Mouse (Mus musculus): ENCODE results near the gene Mpp4. TPM values are rescaled to one million over a fixed set of nuclear protein-coding genes. Genes with fewer than 3 reads are reported as not detected.
A peak's percentile ranks its signal among the peaks of the same experiment; 100 is the strongest.

Gene Mpp4
- polyA plus RNA-seq, 1 experiment from 2014 or later = 0.59 TPM

DNA sequence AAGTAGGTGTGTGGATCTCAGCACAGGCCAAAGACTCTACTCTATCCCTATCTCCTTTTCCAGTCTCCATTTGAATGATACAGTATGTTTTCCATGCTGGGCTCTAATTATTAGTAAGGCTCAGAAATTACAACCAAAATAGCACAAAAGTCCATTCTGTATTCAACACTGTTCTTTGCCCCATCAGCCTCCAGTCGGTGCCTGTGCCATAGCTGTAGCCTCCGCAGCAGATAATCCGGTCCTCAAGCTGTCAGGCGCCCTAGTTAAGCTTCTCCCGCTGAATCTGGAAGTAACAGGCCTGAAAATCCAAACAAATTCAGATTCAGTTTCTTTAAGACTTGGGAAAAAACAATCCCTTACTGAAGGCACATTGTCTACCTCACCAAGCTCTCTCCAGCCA is 729 bp upstream of the Mpp4 start:
- no peaks in the 10 kb centered on the region for H3K27me3 ChIP-seq
- peaks cover 42% of the 10 kb centered on the region for H3K36me3 ChIP-seq
- peak overlapping the region; percentile 17; the same call in 1 of the 2 replicates for H3K27ac ChIP-seq
- H3K4me1 ChIP-seq (replicated peaks) = peaks cover 10% of the 10 kb centered on the region; the same call in 1 of the 2 replicates
- ATAC-seq = no peak
- no peak overlapping the region for H3K4me2 ChIP-seq (replicated peaks)
- no peaks in the 10 kb centered on the region for H3K9me3 ChIP-seq
- H3K9ac ChIP-seq (replicated peaks) = no peak overlapping the region
- 12% methylated on average over 5 of the region's 5 CpGs for WGBS
- no peak overlapping the region for H3K4me3 ChIP-seq (replicated peaks)

DNA sequence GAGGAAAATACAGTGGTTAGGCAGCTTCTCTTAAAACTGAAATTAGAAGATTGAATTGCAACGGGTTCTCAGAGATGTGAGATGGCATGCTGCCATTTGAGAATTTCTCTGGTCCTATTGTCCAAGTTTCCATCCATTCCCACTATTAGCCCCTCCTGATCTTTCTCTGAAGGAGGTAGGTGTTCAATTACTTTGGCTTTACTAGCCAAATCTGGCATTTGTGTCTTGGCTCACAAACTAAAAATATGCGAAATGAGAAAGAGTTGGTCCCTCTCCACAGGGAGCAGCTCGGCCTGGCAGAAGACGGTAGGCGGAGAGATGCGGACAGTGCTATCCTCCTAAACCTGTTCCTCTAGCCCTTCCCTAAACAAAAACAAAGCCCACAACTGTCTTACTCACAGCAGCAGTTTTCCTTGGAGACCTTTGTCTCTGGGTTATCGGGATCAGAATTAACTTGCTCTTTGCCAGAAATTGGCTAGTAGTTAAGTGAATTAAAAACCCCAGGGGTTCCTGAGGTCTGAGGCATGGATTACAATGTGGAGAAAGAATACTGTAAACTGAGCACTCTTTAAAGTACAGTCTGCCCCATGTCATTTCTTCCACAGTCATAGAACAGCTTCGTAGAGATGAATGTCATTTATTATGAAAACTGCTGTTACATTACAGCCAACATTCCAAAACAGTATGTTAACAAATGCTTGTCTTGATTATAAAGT is 722 bp downstream of the Mpp4 start:
- H3K4me3 ChIP-seq (replicated peaks) = no peak overlapping the region
- 35% methylated on average over 8 of the region's 8 CpGs for WGBS
- no peak overlapping the region for H3K27ac ChIP-seq
- H3K4me2 ChIP-seq (replicated peaks) = no peak overlapping the region
- H3K4me1 ChIP-seq (replicated peaks) = peaks cover 10% of the 10 kb centered on the region; the same call in 1 of the 2 replicates
- H3K9me3 ChIP-seq = no peaks in the 10 kb centered on the region
- H3K9ac ChIP-seq (replicated peaks) = no peak overlapping the region
- ATAC-seq = no peak
- H3K36me3 ChIP-seq = peaks cover 27% of the 10 kb centered on the region
- no peaks in the 10 kb centered on the region for H3K27me3 ChIP-seq

DNA sequence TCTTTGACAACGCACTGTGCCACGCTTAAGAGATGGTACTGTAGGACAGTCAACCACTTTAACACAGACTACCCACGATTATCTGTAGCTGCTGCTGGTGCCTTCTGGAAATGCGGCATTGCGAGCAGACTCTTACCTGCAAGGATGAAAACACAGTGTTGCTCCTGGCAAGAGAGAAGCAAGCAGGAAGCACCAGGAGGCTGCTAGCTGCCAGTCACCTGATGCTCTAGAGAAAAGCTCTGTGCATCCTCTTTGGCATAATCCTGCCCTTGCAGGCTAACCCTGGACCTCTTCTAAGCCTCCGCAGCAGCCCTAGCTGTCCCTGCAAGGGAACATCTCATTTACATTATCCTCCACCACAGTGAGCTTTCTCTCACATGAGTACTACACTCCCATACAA is 1.8 kb downstream of the Mpp4 start:
- ATAC-seq = no peak
- H3K4me2 ChIP-seq (replicated peaks) = no peak overlapping the region
- H3K4me3 ChIP-seq (replicated peaks) = no peak overlapping the region
- H3K36me3 ChIP-seq = peaks cover 17% of the 10 kb centered on the region
- no peaks in the 10 kb centered on the region for H3K9me3 ChIP-seq
- H3K9ac ChIP-seq (replicated peaks) = no peak overlapping the region
- no peaks in the 10 kb centered on the region for H3K27me3 ChIP-seq
- peaks cover 10% of the 10 kb centered on the region; the same call in 1 of the 2 replicates for H3K4me1 ChIP-seq (replicated peaks)
- WGBS = 65% methylated on average over 6 of the region's 6 CpGs
- H3K27ac ChIP-seq = no peak overlapping the region

DNA sequence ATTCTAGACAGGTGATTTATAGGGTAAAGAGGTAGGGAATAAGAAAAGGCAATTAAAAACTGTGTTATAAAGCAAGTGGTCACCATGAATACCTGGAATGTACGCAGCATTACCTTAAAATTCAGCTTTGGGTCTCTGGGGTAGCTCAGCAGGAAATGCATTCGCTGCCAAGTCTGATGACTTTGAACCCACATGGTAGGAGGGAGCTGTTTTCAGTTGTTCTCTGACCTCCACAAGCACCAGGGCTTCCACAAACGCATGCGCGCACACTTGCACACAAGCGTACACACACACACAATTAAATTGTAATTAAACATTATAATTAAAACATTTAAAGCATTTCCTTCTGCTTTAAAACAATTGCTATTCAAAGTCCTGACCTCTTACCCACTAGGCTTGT is 2.3 kb downstream of the Mpp4 start:
- Histone ChIP-seq H3K9me3 (no peaks in the 10 kb centered on the region), H3K4me2 (replicated peaks) (no peak overlapping the region), H3K9ac (replicated peaks) (no peak overlapping the region), H3K27ac (no peak overlapping the region), H3K36me3 (peaks cover 11% of the 10 kb centered on the region), H3K4me1 (replicated peaks) (peaks cover 10% of the 10 kb centered on the region; the same call in 1 of the 2 replicates), H3K4me3 (replicated peaks) (no peak overlapping the region), H3K27me3 (no peaks in the 10 kb centered on the region)
- 86% methylated on average over 6 of the region's 6 CpGs for WGBS
- no peak for ATAC-seq

DNA sequence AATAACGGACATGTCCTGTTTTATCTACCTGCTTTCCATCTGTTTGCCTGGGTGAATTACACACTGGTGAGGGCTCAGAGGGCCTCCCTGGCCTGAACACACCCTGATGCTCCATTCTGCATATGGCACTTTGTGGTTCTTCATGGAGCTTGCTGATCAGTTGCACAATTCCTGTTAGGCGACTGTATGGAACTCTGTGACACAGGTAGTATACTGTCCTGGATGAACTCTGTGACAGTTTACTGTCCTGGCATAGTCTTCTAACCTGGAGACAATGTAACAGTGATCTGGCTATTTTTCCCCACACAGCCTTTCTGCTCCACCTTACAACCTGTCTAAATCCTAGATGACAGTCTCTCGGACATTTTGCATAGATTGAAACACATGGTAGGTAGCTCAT is 4.1 kb downstream of the Mpp4 start:
- Histone ChIP-seq H3K4me2 (replicated peaks) (no peak overlapping the region), H3K4me1 (replicated peaks) (peaks cover 10% of the 10 kb centered on the region; the same call in 1 of the 2 replicates), H3K4me3 (replicated peaks) (no peak overlapping the region), H3K27ac (no peak overlapping the region), H3K9ac (replicated peaks) (no peak overlapping the region), H3K27me3 (no peaks in the 10 kb centered on the region), H3K9me3 (no peaks in the 10 kb centered on the region), H3K36me3 (peaks cover 8% of the 10 kb centered on the region)
- no peak for ATAC-seq
- 95% methylated on average over 3 of the region's 3 CpGs for WGBS

DNA sequence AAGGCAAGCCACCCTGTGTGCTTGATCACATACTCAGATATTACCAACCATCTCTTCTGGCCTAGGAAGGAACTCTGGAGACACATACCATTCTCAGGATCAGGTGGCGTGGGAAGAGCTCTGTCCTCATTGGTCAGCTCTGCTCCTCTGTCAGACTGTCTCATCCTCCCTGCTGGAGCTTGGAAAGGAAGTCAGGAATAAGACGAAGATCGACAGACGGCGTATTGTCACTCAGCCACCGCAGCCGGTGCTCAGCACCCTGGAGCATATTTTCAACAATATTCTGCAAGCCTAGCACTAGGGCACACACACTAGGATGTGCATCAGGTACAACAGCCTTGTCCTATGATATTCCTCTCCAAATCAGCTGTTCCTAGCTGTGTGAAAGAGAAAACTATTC is 4.7 kb downstream of the Mpp4 start:
- ATAC-seq = no peak
- WGBS = 83% methylated on average over 7 of the region's 7 CpGs
- no peak overlapping the region for H3K27ac ChIP-seq
- peaks cover 6% of the 10 kb centered on the region; the same call in 1 of the 2 replicates for H3K4me1 ChIP-seq (replicated peaks)
- H3K4me3 ChIP-seq (replicated peaks) = no peak overlapping the region
- no peak overlapping the region for H3K4me2 ChIP-seq (replicated peaks)
- H3K36me3 ChIP-seq = peaks cover 7% of the 10 kb centered on the region
- no peaks in the 10 kb centered on the region for H3K9me3 ChIP-seq
- no peaks in the 10 kb centered on the region for H3K27me3 ChIP-seq
- H3K9ac ChIP-seq (replicated peaks) = no peak overlapping the region

DNA sequence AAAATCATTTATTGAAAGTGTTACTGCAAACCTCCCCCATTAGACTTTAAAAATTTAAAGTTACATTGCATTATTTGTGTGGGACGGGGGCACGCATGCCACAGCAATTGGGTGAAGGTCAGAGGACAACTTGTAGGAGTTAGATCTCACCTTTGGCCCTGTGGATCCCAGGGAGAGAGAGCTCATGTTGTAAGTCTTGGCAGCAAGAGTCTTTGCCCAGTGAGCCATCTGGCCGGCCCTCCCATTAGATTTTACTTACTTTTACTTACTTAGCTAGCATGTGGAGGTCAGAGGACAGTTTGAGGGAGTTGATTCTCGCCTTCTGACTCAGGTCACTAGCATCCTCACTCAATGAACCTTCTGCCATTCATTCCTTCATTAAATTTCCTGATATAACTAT is 5.3 kb downstream of the Mpp4 start:
- ATAC-seq = no peak

DNA sequence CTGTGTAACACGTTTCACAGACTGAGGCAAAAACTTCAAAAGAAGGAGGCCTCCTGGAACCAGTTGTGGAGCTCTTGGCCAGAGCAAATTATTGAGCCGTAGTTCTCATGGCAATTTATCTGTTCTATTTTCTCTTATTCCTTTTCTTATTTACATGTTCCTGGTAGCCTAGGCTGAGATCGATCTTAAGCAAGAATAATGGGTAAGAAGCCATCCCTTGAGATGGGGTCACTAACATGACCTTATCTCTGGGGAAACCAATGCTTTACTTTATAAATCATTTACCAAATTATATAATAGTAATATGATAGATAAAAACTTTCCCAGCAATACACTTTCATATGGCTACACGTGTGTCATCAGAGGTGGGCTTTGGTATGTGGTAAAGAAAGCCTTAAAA is 10.8 kb downstream of the Mpp4 start:
- no peaks in the 10 kb centered on the region for H3K36me3 ChIP-seq
- no peaks in the 10 kb centered on the region for H3K4me1 ChIP-seq (replicated peaks)
- H3K9me3 ChIP-seq = no peaks in the 10 kb centered on the region
- H3K4me2 ChIP-seq (replicated peaks) = no peak overlapping the region
- ATAC-seq = no peak
- H3K4me3 ChIP-seq (replicated peaks) = no peak overlapping the region
- H3K27ac ChIP-seq = no peak overlapping the region
- no peaks in the 10 kb centered on the region for H3K27me3 ChIP-seq
- no peak overlapping the region for H3K9ac ChIP-seq (replicated peaks)
- WGBS = 72% methylated on average over 4 of the region's 4 CpGs

More for the DNA sequence above, 5.3 kb downstream of the Mpp4 start:
- Histone ChIP-seq H3K36me3 (peaks cover under 1% of the 10 kb centered on the region; the same call in 1 of the 2 replicates), H3K27me3 (no peaks in the 10 kb centered on the region), H3K4me2 (replicated peaks) (no peak overlapping the region), H3K27ac (no peak overlapping the region), H3K9ac (replicated peaks) (no peak overlapping the region), H3K4me3 (replicated peaks) (no peak overlapping the region), H3K4me1 (replicated peaks) (no peaks in the 10 kb centered on the region; the same call in 1 of the 2 replicates), H3K9me3 (no peaks in the 10 kb centered on the region)
- WGBS = 91% methylated on average over 4 of the region's 4 CpGs

DNA sequence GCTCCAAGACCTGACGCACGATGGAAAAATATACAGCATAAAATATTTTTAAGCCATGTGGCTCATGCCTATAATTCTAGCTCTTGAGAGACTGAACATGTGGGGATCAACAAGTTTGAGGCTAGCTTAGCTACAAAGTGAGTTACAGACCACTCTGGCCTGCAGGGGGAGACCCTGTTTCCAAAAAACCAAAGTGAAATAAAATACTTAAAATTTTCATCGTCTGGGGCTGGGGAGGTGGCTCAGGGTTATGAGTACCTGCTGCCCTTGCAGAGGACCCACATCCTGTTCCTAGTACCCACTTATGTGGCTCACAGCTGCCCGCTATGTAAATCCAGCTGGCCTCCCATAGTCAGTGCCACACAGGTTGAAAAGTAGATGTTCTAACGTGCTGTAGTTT is 12.6 kb downstream of the Mpp4 start:
- H3K4me1 ChIP-seq (replicated peaks) = no peaks in the 10 kb centered on the region
- WGBS = 87% methylated on average over 5 of the region's 5 CpGs
- no peak overlapping the region for H3K4me3 ChIP-seq (replicated peaks)
- H3K27me3 ChIP-seq = no peaks in the 10 kb centered on the region
- no peak overlapping the region for H3K9ac ChIP-seq (replicated peaks)
- no peak for ATAC-seq
- no peak overlapping the region for H3K4me2 ChIP-seq (replicated peaks)
- no peaks in the 10 kb centered on the region for H3K36me3 ChIP-seq
- H3K9me3 ChIP-seq = no peaks in the 10 kb centered on the region
- H3K27ac ChIP-seq = no peak overlapping the region

DNA sequence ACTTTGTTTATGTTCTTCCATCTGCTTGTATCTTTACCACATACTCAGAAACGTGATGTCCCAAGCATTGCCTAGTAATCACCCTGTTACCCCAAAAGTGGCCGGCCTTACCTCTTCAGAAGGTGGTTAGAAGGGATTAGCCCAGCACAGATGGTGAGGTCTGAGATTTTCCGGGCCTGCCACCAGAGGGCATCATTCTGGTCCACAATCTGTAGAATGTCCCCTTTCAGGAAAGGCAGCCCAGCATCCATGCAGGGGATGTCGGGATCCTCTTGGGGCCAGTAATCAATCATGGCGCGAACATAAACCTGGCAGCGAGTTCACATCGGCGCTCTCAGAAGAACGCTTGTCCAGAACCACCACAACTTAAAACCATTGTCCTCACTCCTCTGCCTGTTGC is 18.6 kb downstream of the Mpp4 start:
- 79% methylated on average over 10 of the region's 10 CpGs for WGBS
- H3K27ac ChIP-seq = no peak overlapping the region
- H3K9ac ChIP-seq (replicated peaks) = no peak overlapping the region
- H3K9me3 ChIP-seq = no peaks in the 10 kb centered on the region
- H3K27me3 ChIP-seq = no peaks in the 10 kb centered on the region
- no peaks in the 10 kb centered on the region for H3K36me3 ChIP-seq
- no peaks in the 10 kb centered on the region for H3K4me1 ChIP-seq (replicated peaks)
- no peak for ATAC-seq
- no peak overlapping the region for H3K4me3 ChIP-seq (replicated peaks)
- H3K4me2 ChIP-seq (replicated peaks) = no peak overlapping the region

DNA sequence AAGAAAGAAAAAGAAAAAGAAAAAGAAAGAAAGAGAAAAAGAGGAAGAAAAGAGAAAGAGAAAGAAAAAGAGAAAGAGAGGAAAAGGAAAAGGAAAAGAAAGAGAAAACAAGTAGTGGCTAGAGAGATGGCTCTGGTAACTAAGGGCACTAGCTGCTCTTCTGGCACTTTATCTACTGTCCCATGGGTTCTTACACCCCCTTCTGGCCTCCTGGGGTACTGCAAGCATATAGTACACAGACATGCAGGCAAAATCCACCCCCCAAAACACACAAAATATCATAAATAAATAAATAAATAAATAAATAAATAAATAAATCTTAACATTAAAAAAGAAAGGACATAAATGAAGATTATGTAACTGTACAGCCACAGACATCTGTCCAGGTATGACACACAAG is 20.4 kb downstream of the Mpp4 start:
- H3K9ac ChIP-seq (replicated peaks) = no peak overlapping the region
- H3K27ac ChIP-seq = no peak overlapping the region
- no peaks in the 10 kb centered on the region for H3K4me1 ChIP-seq (replicated peaks)
- no peak overlapping the region for H3K4me2 ChIP-seq (replicated peaks)
- H3K4me3 ChIP-seq (replicated peaks) = no peak overlapping the region
- no peaks in the 10 kb centered on the region for H3K9me3 ChIP-seq
- H3K36me3 ChIP-seq = no peaks in the 10 kb centered on the region
- no peaks in the 10 kb centered on the region for H3K27me3 ChIP-seq
- ATAC-seq = no peak

DNA sequence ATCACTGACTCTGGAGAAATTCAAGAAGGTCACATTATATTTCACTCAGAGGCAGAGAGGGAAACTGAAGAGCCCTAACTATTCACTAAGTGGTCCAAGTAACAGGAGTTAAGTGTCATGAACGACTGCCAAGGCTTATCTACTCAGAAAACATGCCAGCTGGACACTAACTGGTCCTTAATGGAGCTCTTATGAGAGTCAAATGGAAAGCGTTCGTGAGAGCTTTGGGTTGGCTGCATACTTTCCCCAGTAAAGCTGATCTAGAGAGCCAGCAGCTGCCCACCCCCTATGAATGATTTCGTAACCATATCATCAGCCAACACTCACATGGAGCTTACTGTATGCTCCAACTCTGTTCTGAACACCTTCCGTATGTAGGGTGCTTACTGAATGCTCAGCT is 28.8 kb downstream of the Mpp4 start:
- Histone ChIP-seq H3K9me3 (no peaks in the 10 kb centered on the region), H3K4me1 (replicated peaks) (no peaks in the 10 kb centered on the region), H3K36me3 (no peaks in the 10 kb centered on the region), H3K27ac (no peak overlapping the region), H3K4me2 (replicated peaks) (no peak overlapping the region), H3K4me3 (replicated peaks) (no peak overlapping the region), H3K9ac (replicated peaks) (no peak overlapping the region), H3K27me3 (no peaks in the 10 kb centered on the region)
- WGBS = 84% methylated on average over 5 of the region's 5 CpGs
- ATAC-seq = no peak

DNA sequence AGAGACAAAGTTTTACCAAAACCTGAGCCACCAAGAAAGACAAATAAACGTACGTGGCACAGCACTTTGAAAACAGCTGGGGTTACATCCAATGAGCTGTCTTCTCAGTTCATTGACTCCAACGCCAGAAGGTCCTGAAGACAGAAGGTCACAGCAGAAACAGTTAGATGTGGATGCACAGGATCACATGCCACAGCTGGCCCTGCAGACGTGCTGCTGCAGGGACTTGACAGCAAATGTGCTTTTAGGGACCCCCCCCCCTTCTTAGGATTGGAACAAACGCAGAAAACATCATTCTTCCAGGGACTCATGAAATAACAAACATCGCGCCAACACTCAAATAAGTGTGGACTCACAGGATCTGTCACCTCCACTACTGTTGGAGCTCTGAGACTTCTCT is 34.3 kb downstream of the Mpp4 start:
- no peaks in the 10 kb centered on the region for H3K4me1 ChIP-seq (replicated peaks)
- WGBS = 81% methylated on average over 7 of the region's 7 CpGs
- H3K9me3 ChIP-seq = no peaks in the 10 kb centered on the region

More for the DNA sequence above, 34.3 kb downstream of the Mpp4 start:
- H3K9ac ChIP-seq (replicated peaks) = no peak overlapping the region
- no peaks in the 10 kb centered on the region for H3K27me3 ChIP-seq
- H3K27ac ChIP-seq = no peak overlapping the region
- H3K4me2 ChIP-seq (replicated peaks) = no peak overlapping the region
- H3K4me3 ChIP-seq (replicated peaks) = no peak overlapping the region
- H3K36me3 ChIP-seq = no peaks in the 10 kb centered on the region
- no peak for ATAC-seq

Data from midbrain, embryonic 13.5 days (tissue).